In genomic region chr1:58503793-58504370, GRCm38 (mm10) we compare ENCODE assay signal across 8 mouse cellular contexts. TPM values are rescaled to one million over a fixed set of nuclear protein-coding genes. Genes with fewer than 3 reads are reported as not detected.
DNase-seq lines count a peak whose midpoint lies in the region; ATAC-seq and TF ChIP-seq lines count a peak whose summit lies in the region.

No protein-coding gene starts in this region.

- H3K4me3 ChIP-seq in lung, adult 2 months (replicated peaks; ENCODE audit: extremely low read depth, low read depth, low read length) = peak overlapping the region; percentile 70
- peak overlapping the region; percentile 91 for H3K4me3 ChIP-seq in intestine, embryonic 14.5 days (ENCODE audit: low read depth, low read length)
- peak overlapping the region; percentile 92 for H3K4me3 ChIP-seq in neural tube, embryonic 13.5 days

- DNase-seq in lung, adult 2 months = peak; percentile 7
- DNase-seq in lung, postnatal 25 days (ENCODE audit: low spot score) = no peak
- DNase-seq in c-Kit-positive CD71-positive TER-119-positive erythroid progenitor cells, embryonic 14.5 days (ENCODE audit: low spot score) = peak; percentile 40
- DNase-seq in intestine, embryonic 14.5 days (ENCODE audit: low spot score) = no peak
- no peak for DNase-seq in left cerebral cortex, adult 8-10 months (ENCODE audit: low spot score in 2 of 2)
- no peak for DNase-seq in layer of hippocampus, adult 11-12 months (ENCODE audit: low spot score)
- DNase-seq in thymus, postnatal 36 days = no peak

- TF ChIP-seq POLR2A in lung, adult 2 months (IDR thresholded peaks at IDR 0.05; ENCODE audit: borderline replicate concordance, extremely low read depth, low read depth, low read length) = no peak

- no peak for TF ChIP-seq CTCF in lung, adult 2 months (IDR thresholded peaks at IDR 0.05; ENCODE audit: insufficient read depth, low read length)

- H3K27ac ChIP-seq in intestine, embryonic 14.5 days (ENCODE audit: low read depth) = no peak overlapping the region
- H3K27ac ChIP-seq in neural tube, embryonic 13.5 days (replicated peaks) = peak overlapping the region; percentile 82

- no peaks in the 10 kb centered on the region for H3K27me3 ChIP-seq in intestine, embryonic 14.5 days (replicated peaks; ENCODE audit: control insufficient read depth, insufficient read depth, low read length)
- H3K27me3 ChIP-seq in neural tube, embryonic 13.5 days = no peaks in the 10 kb centered on the region

- peak overlapping the region; percentile 62 for H3K9ac ChIP-seq in intestine, embryonic 14.5 days (ENCODE audit: low read length)
- peak overlapping the region; percentile 88 for H3K9ac ChIP-seq in neural tube, embryonic 13.5 days

- peaks cover 25% of the 10 kb centered on the region for H3K9me3 ChIP-seq in intestine, embryonic 14.5 days (ENCODE audit: control insufficient read depth, low read length)
- peaks cover 24% of the 10 kb centered on the region for H3K9me3 ChIP-seq in neural tube, embryonic 13.5 days

- peaks cover 22% of the 10 kb centered on the region for H3K36me3 ChIP-seq in intestine, embryonic 14.5 days (ENCODE audit: control insufficient read depth, insufficient read depth, low read length)
- peaks cover 28% of the 10 kb centered on the region for H3K36me3 ChIP-seq in neural tube, embryonic 13.5 days

- H3K4me1 ChIP-seq in lung, adult 2 months (ENCODE audit: control insufficient read depth, insufficient read depth, low read length) = peaks cover 9% of the 10 kb centered on the region
- peaks cover 9% of the 10 kb centered on the region for H3K4me1 ChIP-seq in intestine, embryonic 14.5 days (replicated peaks; ENCODE audit: control insufficient read depth, insufficient read depth, low read length)
- peaks cover 21% of the 10 kb centered on the region for H3K4me1 ChIP-seq in neural tube, embryonic 13.5 days (replicated peaks)

- ATAC-seq in intestine, embryonic 14.5 days (replicated peaks; ENCODE audit: low FRiP score, low TSS enrichment, low read depth) = 0 out of 2 replicates have a peak, but pooled peaks have one; percentile 1
- ATAC-seq in neural tube, embryonic 13.5 days (ENCODE audit: low read depth) = 0 out of 2 replicates have a peak, but pooled peaks have one; percentile 2

- H3K4me2 ChIP-seq in intestine, embryonic 14.5 days (ENCODE audit: low read length) = peak overlapping the region; percentile 95
- peak overlapping the region; percentile 79 for H3K4me2 ChIP-seq in neural tube, embryonic 13.5 days

- 19% methylated on average over 9 of the region's 9 CpGs for WGBS in lung, adult 2 months
- 28% methylated on average over 9 of the region's 9 CpGs for WGBS in intestine, embryonic 14.5 days
- WGBS in neural tube, embryonic 13.5 days = 28% methylated on average over 9 of the region's 9 CpGs

RNA-seq across cellular contexts. Expression of gene Orc2, which starts 1.0 kb away (rescaled TPM):
- polyA plus RNA-seq in lung, adult 2 months (2012; rRNA removed) = 9.4 and 9.8 TPM in 2 replicates
- 27.6 and 31.0 TPM in 2 replicates for polyA plus RNA-seq in intestine, embryonic 14.5 days (2014; fragmentation: Nextera tagmentation; extraction: Ambion mirVana)
- polyA plus RNA-seq in neural tube, embryonic 13.5 days (2015; fragmentation: Nextera tagmentation; extraction: Ambion mirVana) = 23.9 and 24.5 TPM in 2 replicates
- 10 to 100 TPM; 27.0 to 33.9 (median 28.5) TPM for total RNA-seq in left cerebral cortex, adult 8-10 months (2022)

RNA-seq across cellular contexts. Expression of gene Ppil3, which starts 58.6 kb away (rescaled TPM):
- 9.8 and 15.0 TPM in 2 replicates for polyA plus RNA-seq in lung, adult 2 months (2012; rRNA removed)
- 58.7 and 64.1 TPM in 2 replicates for polyA plus RNA-seq in intestine, embryonic 14.5 days (2014; fragmentation: Nextera tagmentation; extraction: Ambion mirVana)
- polyA plus RNA-seq in neural tube, embryonic 13.5 days (2015; fragmentation: Nextera tagmentation; extraction: Ambion mirVana) = 52.0 and 66.6 TPM in 2 replicates
- 10 to 100 TPM; 27.1 to 32.2 (median 29.8) TPM for total RNA-seq in left cerebral cortex, adult 8-10 months (2022)

RNA-seq across cellular contexts. Expression of gene Nif3l1, which starts 58.9 kb away (rescaled TPM):
- 13.9 and 19.2 TPM in 2 replicates for polyA plus RNA-seq in lung, adult 2 months (2012; rRNA removed)
- polyA plus RNA-seq in intestine, embryonic 14.5 days (2014; fragmentation: Nextera tagmentation; extraction: Ambion mirVana) = 53.1 and 55.3 TPM in 2 replicates
- 53.8 and 56.6 TPM in 2 replicates for polyA plus RNA-seq in neural tube, embryonic 13.5 days (2015; fragmentation: Nextera tagmentation; extraction: Ambion mirVana)
- 10 to 100 TPM; 15.6 to 19.3 (median 18.0) TPM for total RNA-seq in left cerebral cortex, adult 8-10 months (2022)

Comparison
In these comparisons a context has a peak if more than half of its experiments do, and no peak if none do; other contexts are left out.
1. DNase-seq: peak in lung, adult 2 months (single experiment) and c-Kit-positive CD71-positive TER-119-positive erythroid progenitor cells, embryonic 14.5 days (single experiment); none in lung, postnatal 25 days (single experiment), intestine, embryonic 14.5 days (single experiment), left cerebral cortex, adult 8-10 months (0 of 2), layer of hippocampus, adult 11-12 months (single experiment) and thymus, postnatal 36 days (0 of 2).
2. Peak in every context shown above with its lines, with median percentiles within 50 percentile points of each other: H3K4me3 ChIP-seq.